Mouse (Mus musculus) bone marrow macrophage, adult 2 months (primary cell): Measurements from ENCODE around the gene Chd6. TPM values are rescaled to one million over a fixed set of nuclear protein-coding genes. Genes with fewer than 3 reads are reported as not detected.
A peak's percentile ranks its signal among the peaks of the same experiment; 100 is the strongest.

Experiments
- H3K27ac ChIP-seq: 2 replicates; pipeline ENCODE4 v1.5.1; 2012; ENCODE audit warnings: low read depth, low read length; ENCODE audit not compliant: insufficient read depth
- H3K4me1 ChIP-seq: 2 replicates; pipeline ENCODE4 v1.6.1; 2012; ENCODE audit warnings: low read length; ENCODE audit not compliant: control insufficient read depth, insufficient read depth
- H3K4me3 ChIP-seq: 2 replicates; pipeline ENCODE4 v1.5.1; 2012; ENCODE audit warnings: mild to moderate bottlenecking, low read length, moderate library complexity; ENCODE audit not compliant: insufficient read depth
- CTCF ChIP-seq: IDR thresholded peaks from 2 replicates; pipeline ENCODE4 v1.5.1; 2012; ENCODE audit warnings: low read depth, mild to moderate bottlenecking, low read length, moderate library complexity
- POLR2A ChIP-seq: IDR thresholded peaks from 2 replicates; pipeline ENCODE4 v1.6.1; 2012; ENCODE audit warnings: mild to moderate bottlenecking, low read depth, low read length, borderline replicate concordance
- polyA plus RNA-seq: library from polyadenylated mRNA; stranded (reverse); fragments of >200 nt; gene quantifications from 2 replicates; pipeline ENCODE4 v1.2.4, GENCODE M21; 2012; ENCODE audit not compliant: missing spikeins, insufficient read depth, insufficient read length

The Chd6 gene
- polyA plus RNA-seq, 1 experiment = 24.2 TPM

DNA sequence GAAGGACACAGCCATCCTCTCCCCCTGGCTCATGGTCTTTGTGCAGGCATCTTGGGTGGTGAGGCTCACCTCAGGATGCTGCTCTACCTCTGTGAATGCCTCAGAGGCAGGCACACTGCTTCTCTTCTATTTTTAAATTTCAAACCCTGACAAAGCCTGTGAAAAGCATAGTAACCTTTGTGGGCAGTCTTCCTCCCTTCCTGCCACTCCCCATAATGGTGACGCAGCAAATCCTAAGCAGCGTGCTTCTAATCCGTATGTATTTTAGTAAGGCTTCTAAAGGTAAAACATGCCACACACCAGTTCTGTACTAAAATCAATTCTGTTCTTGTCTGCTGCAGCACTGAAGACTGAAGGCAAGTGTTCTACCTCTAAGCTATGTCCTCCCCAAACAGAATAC lies 116.4 kb downstream of the Chd6 start:
- H3K4me1 ChIP-seq = peaks cover 24% of the 10 kb centered on the region
- TF ChIP-seq POLR2A = no peak
- no peak for TF ChIP-seq CTCF

DNA sequence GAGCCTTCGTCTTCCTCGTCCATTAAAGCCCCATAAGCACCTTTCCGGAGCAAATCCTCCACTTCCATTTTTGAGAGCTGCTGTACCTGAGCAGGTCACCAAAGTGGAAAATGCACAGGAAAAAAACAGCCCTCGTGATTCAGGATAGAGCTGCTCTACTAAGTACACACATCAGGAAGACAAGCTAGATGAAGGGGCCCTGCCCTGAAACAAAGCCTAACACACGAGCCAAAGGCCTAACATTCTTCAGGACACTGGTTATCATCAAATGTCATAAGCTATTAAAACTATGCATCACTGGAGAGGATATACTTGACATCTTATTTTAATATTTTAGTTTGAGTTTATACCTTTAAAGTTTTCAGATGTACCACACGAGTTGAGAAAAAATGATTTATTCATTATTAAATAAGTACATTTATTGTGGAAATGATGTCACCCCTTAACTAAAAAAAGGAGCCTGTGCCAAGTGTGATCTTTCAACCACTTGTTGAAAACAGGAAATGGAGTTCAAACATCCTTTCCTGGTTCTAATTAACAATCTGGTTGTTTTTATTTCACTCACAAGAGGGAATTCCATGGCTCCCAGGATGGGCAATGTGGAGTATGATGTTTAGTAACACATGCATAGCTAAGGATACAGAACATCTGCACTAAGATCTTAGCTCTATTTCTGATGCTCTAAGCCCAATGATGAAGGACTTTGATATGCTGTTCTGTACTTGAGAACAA lies 118.4 kb downstream of the Chd6 start:
- H3K27ac ChIP-seq = no peak overlapping the region
- H3K4me3 ChIP-seq = no peak overlapping the region
- TF ChIP-seq CTCF (no peak), POLR2A (no peak)
- peaks cover 29% of the 10 kb centered on the region for H3K4me1 ChIP-seq

More for the DNA sequence above, 116.4 kb downstream of the Chd6 start:
- H3K4me3 ChIP-seq = no peak overlapping the region
- H3K27ac ChIP-seq = no peak overlapping the region

DNA sequence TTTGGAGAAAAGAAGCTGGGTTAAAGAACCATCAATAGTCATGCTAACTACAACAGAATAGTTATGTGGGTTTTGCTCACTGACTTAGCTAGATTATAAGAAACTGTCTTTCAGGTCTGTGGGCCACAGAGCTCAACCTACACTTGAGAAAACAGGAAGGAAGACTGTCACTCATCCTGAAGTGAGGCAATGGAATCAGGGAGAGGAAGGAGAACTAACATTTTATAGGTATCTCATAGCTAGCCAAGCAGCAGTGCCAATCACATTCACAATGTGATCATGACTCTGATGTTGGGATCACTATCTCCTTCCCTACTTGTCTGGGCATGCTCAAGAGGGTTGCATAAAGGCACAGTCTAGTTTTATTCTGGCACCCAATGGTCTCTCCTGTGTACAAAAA lies 121.4 kb downstream of the Chd6 start:
- H3K4me1 ChIP-seq = peaks cover 29% of the 10 kb centered on the region
- no peak for TF ChIP-seq POLR2A
- TF ChIP-seq CTCF = no peak
- H3K27ac ChIP-seq = peak overlapping the region; percentile 44
- no peak overlapping the region for H3K4me3 ChIP-seq

DNA sequence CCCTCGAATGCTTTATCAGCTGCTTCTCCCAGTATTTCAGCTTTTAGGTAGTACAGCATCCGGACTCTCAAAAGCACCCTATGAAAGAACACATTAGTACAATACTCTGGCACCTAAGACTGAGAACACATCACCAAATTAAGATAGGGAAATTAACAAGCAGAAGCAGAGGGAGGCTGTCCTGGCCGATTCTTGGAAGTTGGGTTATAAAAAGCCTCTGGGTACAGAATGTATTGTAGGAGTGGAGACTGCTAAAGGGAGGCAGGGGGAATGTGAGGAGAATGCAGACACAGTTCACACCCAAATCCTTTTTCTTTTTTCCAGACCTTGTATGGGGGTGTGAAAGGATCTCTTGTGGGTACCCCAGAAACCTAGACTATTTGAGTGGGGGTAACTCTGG lies 126.2 kb downstream of the Chd6 start:
- Histone ChIP-seq H3K4me3 (no peak overlapping the region), H3K4me1 (peaks cover 13% of the 10 kb centered on the region), H3K27ac (no peak overlapping the region)
- TF ChIP-seq POLR2A (no peak), CTCF (no peak)

DNA sequence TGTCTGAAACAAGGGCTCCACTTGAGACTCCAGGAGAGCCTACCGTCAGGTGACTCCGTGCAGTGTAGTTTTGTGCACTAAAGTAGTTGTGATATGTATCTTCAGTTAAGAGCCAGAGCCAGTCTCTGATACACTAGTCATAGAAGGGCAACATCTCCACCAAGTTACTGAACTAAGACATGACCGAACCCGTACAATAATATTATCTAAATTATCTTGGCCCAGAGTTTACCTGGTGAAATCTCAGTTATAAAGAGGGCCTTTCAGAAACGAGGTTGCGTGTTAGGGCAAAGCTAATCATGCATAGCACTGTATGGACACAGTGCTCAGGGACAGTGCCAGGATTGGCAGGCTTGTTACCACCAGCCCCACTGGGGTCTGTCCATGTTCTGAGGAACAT lies 127.1 kb downstream of the Chd6 start:
- no peak overlapping the region for H3K4me3 ChIP-seq

DNA sequence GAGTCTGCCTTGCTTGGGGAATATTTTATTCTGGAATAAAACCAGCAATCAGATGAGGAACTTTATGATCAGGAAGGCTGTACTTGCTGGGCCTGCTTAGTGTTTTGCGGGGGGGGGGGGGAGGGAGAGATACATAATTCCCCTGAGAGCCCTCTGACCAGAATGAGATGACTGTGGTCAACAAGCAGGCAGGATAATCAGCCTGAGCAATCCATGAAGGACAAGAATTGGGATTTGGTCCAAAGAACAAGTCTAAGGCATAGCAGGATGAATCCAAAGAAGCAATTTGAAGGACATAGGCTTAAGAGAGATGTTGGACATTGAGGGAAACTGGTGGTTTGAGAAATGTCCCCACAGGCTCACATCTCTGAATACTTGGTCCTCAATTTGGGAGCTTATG lies 130.2 kb downstream of the Chd6 start:
- Histone ChIP-seq H3K4me3 (no peak overlapping the region), H3K27ac (no peak overlapping the region), H3K4me1 (peaks cover 7% of the 10 kb centered on the region)
- TF ChIP-seq CTCF (no peak), POLR2A (no peak)

More for the DNA sequence above, 127.1 kb downstream of the Chd6 start:
- TF ChIP-seq CTCF (no peak), POLR2A (no peak)
- Histone ChIP-seq H3K27ac (no peak overlapping the region), H3K4me1 (peaks cover 7% of the 10 kb centered on the region)

DNA sequence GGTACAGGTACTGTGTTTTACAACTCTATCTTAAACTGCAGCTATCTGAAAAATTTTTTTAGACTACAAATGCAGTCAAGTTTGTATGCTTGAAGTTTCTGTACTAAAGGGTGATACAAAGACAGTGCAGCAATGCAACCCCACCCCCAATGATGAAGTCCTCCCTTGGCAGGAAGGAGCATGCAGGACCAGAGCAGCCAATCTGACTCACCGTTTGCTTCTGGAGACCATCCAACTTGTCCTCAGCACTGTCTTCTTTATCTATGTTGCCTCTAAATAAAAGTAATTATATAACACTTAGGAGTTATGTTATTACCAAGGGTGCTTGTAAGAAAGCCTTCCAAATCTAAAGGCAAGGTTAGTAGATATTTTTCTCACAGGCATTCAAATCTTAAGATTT lies 131.6 kb downstream of the Chd6 start:
- Histone ChIP-seq H3K4me1 (peaks cover 7% of the 10 kb centered on the region), H3K27ac (no peak overlapping the region), H3K4me3 (no peak overlapping the region)
- TF ChIP-seq CTCF = no peak
- TF ChIP-seq POLR2A = no peak

DNA sequence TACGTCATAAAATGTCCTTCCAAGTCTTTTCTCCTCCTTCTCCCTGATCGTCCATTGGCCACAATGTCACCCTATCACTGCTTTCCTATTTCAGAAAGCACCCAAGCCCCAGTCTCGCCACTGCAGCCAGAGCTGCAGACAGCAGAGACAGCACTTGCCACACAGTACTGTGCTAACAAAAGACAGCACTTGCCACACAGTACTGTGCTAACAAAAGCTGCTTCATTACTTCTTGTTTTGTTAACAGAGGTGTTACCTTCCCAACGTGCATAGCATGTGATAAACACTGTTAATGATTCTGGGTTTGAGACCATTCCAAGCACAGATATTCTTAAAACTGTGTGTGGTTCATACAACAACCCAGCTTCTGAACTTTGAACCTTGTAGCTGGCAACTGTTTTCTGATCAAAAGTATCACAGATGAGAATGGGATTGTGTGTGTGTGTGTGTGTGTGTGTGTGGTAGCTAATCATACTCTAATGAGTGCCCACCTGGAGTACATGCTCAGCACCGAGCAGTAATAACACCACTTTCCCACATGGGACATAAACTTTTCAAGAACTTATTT lies 135.1 kb downstream of the Chd6 start:
- no peak overlapping the region for H3K4me3 ChIP-seq
- H3K4me1 ChIP-seq = peaks cover 1% of the 10 kb centered on the region
- no peak overlapping the region for H3K27ac ChIP-seq
- TF ChIP-seq CTCF = no peak
- no peak for TF ChIP-seq POLR2A

DNA sequence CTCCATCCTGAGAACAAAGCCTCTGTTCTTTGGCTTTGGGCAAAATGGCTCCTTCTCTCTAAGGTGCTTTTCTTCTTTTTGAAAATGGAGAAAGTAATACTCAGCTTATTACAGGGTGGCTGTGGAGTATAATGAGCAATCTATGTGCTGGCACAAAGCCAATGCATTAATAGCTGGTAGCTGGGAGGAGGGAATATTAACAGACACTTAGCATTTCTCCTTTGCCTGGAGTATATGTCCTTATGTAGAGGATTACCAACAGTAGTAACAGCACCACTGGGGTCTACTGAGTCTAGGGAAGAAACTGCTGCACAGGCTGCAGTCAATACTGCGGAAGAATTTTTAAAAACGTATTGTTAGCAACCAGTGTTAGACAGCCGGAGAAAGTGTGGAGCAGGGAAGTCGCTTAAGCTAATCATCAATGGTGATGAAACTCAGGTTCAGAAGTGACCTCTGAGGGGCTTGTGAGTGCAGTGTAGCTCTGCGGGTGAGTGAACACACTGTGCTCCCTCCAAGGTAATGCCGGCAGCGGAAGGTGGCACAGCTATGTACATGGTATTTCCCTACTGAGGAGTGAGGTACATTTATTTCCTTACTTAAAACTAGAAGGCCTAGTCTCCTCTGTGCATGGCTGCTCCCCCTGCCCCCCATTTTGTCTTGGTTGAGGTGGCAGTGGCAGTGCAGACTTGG lies 136.6 kb downstream of the Chd6 start:
- TF ChIP-seq POLR2A (no peak), CTCF (no peak)
- Histone ChIP-seq H3K4me3 (no peak overlapping the region), H3K4me1 (no peaks in the 10 kb centered on the region), H3K27ac (no peak overlapping the region)

DNA sequence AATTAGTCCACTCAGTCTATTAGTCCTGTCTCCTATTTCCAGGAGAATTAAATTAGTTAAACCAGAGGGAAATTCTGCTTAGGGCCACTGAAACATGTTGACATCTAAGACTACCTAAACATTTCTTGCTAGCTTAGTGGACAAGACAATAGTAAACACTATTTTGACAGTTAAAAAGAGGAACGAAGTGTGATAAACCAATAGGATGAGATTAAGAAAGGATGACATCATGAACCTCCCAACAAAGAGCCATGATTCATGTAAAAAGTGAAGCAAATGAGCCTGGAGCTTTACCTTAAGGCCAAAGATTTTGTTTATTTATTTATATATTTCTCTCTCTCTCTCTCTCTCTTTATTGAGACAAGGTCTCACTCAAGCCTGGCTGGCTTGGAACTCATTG lies 146.7 kb downstream of the Chd6 start:
- H3K4me1 ChIP-seq = peaks cover 9% of the 10 kb centered on the region
- no peak overlapping the region for H3K4me3 ChIP-seq
- TF ChIP-seq CTCF (no peak), POLR2A (no peak)
- no peak overlapping the region for H3K27ac ChIP-seq
